Mouse (Mus musculus) megakaryocyte, embryonic 14.5 days (primary cell): ENCODE results near the gene 4930452B06Rik. TPM values are rescaled to one million over a fixed set of nuclear protein-coding genes. Genes with fewer than 3 reads are reported as not detected.

ENCODE experiments used
- H3K27me3 ChIP-seq: replicated peaks from 2 replicates; pipeline ENCODE3; 2012; ENCODE audit warnings: inconsistent platforms
- H3K36me3 ChIP-seq: replicated peaks from 2 replicates; pipeline ENCODE3; 2012; ENCODE audit warnings: low read length, inconsistent platforms, mixed read lengths
- H3K4me1 ChIP-seq: 2 replicates; pipeline ENCODE4 v1.6.1; 2012; ENCODE audit warnings: inconsistent platforms
- H3K4me3 ChIP-seq: replicated peaks from 2 replicates; pipeline ENCODE3; 2012; ENCODE audit warnings: moderate library complexity, mild to moderate bottlenecking, inconsistent platforms
- H3K9me3 ChIP-seq: 2 replicates; pipeline ENCODE4 v1.6.1; 2012; ENCODE audit warnings: inconsistent platforms
- FLI1 ChIP-seq: IDR thresholded peaks from 2 replicates; pipeline ENCODE4 v1.6.1; 2012; ENCODE audit warnings: low read length, inconsistent platforms, mixed read lengths
- GATA1 ChIP-seq: IDR thresholded peaks from 3 replicates; pipeline ENCODE4 v1.6.1; 2012; ENCODE audit warnings: mixed read lengths, low read length, inconsistent platforms, borderline replicate concordance
- polyA plus RNA-seq: library from polyadenylated mRNA; stranded (reverse); fragments of >175 nt; gene quantifications from 2 replicates; pipeline ENCODE4 v1.2.3, GENCODE M21; 2012; ENCODE audit warnings: low replicate concordance; ENCODE audit not compliant: insufficient read depth

4930452B06Rik gene
- polyA plus RNA-seq, 1 experiment: not detected

DNA sequence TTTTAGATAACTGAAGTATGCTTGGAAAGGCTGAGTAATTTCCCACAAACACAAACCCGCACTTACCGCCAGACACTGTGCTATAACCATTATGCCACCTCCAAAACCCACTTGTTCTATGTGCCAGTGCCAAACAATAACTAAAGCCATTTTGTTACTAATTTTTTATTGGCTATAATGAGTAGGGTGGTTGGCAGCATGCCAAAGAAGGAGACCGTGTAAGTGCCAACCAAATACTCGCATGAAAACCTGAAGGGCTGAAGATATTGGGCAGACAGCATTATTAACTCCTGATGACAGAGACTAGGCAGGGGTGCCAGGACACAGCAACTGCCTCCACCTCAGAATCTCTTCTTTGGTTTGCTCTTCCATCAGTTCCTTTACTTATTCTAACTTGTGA is 203.1 kb downstream of the 4930452B06Rik start:
- TF ChIP-seq FLI1: no peak
- TF ChIP-seq GATA1: no peak
- Histone ChIP-seq H3K4me1 (peaks cover 3% of the 10 kb centered on the region; the same call in 1 of the 2 replicates), H3K9me3 (no peaks in the 10 kb centered on the region), H3K4me3 (no peak overlapping the region), H3K27me3 (peaks cover 2% of the 10 kb centered on the region), H3K36me3 (no peaks in the 10 kb centered on the region)

DNA sequence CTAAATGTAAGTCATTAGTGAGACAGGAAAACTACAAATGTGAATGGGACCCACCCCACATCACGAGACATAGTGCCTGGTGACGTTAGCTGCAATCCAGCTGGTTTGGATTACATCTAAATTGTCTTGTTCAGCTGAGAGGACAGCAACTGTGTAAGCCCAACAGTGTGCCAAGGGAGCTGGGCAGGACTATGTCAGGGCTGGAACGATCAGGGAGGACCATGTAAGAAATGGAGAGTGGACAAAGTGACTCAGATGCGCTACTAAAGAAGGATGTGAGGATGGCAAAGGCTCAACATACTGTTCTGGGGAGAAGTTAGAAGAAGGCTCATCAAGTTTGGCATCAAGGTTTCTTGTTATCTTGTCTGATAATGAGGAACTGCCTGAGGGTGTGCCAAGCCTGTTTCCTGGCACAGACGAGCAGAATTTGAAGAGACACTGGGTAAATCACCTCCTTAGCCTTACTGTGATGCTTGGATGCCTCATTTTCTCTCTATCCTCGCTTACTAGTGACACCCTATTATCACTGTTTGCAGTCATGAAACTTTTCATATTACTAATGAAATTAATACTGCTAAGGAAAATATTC is 203.6 kb downstream of the 4930452B06Rik start:
- H3K4me3 ChIP-seq: no peak overlapping the region
- no peaks in the 10 kb centered on the region for H3K36me3 ChIP-seq
- TF ChIP-seq FLI1 (no peak), GATA1 (no peak)
- peaks cover 2% of the 10 kb centered on the region for H3K27me3 ChIP-seq
- no peaks in the 10 kb centered on the region for H3K9me3 ChIP-seq
- peaks cover 3% of the 10 kb centered on the region; the same call in 1 of the 2 replicates for H3K4me1 ChIP-seq

GRCm38 (mm10) chr14:8460226-8461129 is 205.6 kb downstream of the 4930452B06Rik start:
- peak overlapping the region; percentile 2 for H3K4me3 ChIP-seq
- H3K36me3 ChIP-seq: no peaks in the 10 kb centered on the region
- peaks cover 3% of the 10 kb centered on the region; the same call in 1 of the 2 replicates for H3K4me1 ChIP-seq
- no peak for TF ChIP-seq GATA1
- TF ChIP-seq FLI1: no peak
- no peaks in the 10 kb centered on the region for H3K9me3 ChIP-seq
- peaks cover 2% of the 10 kb centered on the region for H3K27me3 ChIP-seq

DNA sequence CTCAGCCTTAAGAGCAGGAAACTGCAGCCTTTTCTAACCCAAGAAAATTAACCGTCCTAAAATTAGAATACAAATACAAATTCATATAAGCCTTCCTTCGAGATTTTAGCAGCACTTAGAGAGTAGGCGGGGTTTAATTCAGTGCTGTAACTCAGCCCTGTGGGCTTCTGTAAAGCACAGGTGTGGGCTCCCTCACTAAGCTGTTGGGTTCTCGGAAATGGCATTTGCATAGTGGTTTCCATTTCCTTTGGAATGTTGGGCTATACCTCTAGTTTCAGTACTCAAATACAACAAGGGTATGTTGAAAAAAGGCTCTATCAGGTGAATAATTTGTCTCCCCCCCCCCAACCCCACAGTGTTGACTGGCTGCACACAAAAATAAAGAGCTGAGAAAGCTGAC is 206.3 kb downstream of the 4930452B06Rik start:
- H3K9me3 ChIP-seq: no peaks in the 10 kb centered on the region
- TF ChIP-seq FLI1 (no peak), GATA1 (no peak)
- H3K27me3 ChIP-seq: peaks cover 2% of the 10 kb centered on the region
- H3K36me3 ChIP-seq: no peaks in the 10 kb centered on the region
- no peak overlapping the region for H3K4me3 ChIP-seq
- peaks cover 3% of the 10 kb centered on the region; the same call in 1 of the 2 replicates for H3K4me1 ChIP-seq

DNA sequence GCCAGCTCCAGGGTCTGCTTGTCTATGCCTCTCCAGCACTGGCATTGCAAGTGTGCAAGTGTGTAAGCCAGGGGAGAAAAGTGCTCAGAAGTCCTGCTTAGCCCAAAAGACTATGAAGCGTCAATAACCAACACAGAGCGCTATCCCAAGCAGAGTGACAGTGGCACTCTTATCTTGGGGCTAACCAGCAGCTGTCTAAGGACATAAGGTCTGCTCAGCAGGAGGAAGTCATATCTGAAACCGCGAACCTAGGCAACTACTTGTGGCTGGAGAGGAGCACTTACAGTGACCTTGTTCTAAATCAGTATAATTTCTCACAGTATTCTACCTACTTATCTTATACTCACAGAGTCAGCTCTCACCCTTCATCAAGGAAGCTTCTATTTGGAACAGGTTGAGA is 214.9 kb downstream of the 4930452B06Rik start:
- TF ChIP-seq GATA1 (no peak), FLI1 (no peak)
- Histone ChIP-seq H3K4me3 (no peak overlapping the region), H3K27me3 (no peaks in the 10 kb centered on the region), H3K4me1 (peaks cover 19% of the 10 kb centered on the region), H3K36me3 (no peaks in the 10 kb centered on the region), H3K9me3 (no peaks in the 10 kb centered on the region)

DNA sequence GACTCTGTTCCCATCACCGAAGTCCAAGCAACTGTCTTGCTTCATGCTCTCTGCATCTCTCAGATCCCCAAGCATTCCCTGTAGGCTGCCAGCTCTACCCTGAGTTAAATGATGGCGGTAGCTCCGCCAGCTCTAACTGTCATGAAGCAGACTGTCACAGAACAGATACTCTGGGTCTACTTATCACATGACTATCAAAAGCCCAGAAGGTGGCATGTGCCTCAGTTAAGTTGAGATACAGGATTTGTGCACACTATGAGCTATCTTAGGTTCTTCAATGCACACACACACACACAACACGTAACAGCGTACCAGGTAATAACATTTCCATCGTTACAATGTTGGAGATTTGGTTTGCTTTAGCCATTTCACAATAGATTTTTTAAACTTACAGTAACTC is 215.7 kb downstream of the 4930452B06Rik start:
- Histone ChIP-seq H3K36me3 (no peaks in the 10 kb centered on the region), H3K4me1 (peaks cover 19% of the 10 kb centered on the region), H3K9me3 (no peaks in the 10 kb centered on the region), H3K4me3 (no peak overlapping the region), H3K27me3 (no peaks in the 10 kb centered on the region)
- TF ChIP-seq GATA1 (no peak), FLI1 (no peak)

- Histone ChIP-seq H3K27me3 (no peaks in the 10 kb centered on the region), H3K4me3 (no peak overlapping the region)
- TF ChIP-seq FLI1 (no peak), GATA1 (no peak)
Observed at GRCm38 (mm10) chr14:8449299-8449698, 216.7 kb downstream of the 4930452B06Rik start.

DNA sequence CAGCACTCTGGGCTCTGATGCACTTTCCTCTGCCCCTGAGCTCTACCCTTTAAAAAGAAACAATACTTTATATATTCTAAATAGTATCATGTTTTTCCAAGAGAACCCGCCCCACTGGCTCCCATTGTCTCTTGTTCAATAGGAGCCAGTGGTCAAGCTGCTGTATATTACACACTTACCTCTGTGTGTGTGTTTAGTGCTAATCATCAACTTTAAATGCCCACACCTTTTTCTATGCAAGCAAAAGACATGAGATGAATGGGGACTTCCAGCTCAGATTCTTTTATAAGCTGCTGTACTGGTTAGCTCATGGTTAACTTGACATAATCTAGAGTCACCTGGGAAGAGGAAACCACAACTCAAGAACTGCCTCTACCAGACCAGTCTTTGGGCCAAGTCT is 218.7 kb downstream of the 4930452B06Rik start:
- TF ChIP-seq FLI1: no peak
- no peak for TF ChIP-seq GATA1
- peaks cover 19% of the 10 kb centered on the region for H3K4me1 ChIP-seq
- H3K4me3 ChIP-seq: no peak overlapping the region
- no peaks in the 10 kb centered on the region for H3K9me3 ChIP-seq
- H3K36me3 ChIP-seq: no peaks in the 10 kb centered on the region
- no peaks in the 10 kb centered on the region for H3K27me3 ChIP-seq

More at GRCm38 (mm10) chr14:8449299-8449698, 216.7 kb downstream of the 4930452B06Rik start:
- peaks cover 19% of the 10 kb centered on the region for H3K4me1 ChIP-seq
- no peaks in the 10 kb centered on the region for H3K36me3 ChIP-seq
- no peaks in the 10 kb centered on the region for H3K9me3 ChIP-seq

GRCm38 (mm10) chr14:8444363-8444762 is 221.7 kb downstream of the 4930452B06Rik start:
- TF ChIP-seq FLI1 (no peak), GATA1 (no peak)
- Histone ChIP-seq H3K4me3 (no peak overlapping the region), H3K4me1 (peaks cover 4% of the 10 kb centered on the region; the same call in 1 of the 2 replicates), H3K27me3 (no peaks in the 10 kb centered on the region), H3K9me3 (no peaks in the 10 kb centered on the region), H3K36me3 (no peaks in the 10 kb centered on the region)

DNA sequence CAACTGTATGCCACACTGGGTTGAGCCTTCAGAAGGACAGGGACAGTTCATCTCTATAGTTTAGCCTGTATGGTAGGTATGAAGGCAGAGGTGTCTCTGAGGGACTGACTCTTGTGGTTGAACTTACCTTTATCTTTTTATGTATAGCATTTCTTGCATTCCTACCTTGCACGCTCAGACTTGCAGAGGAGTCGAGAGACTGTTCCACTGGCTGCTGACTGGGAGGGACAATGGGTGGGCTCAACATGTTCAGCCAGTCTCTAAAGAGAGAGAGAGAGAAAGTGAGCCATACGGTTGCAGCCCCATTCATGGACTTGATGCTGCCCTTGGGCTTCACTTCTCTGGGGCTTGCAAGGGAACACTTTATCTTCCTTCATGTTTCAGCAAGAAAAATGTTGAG is 223.3 kb downstream of the 4930452B06Rik start:
- TF ChIP-seq GATA1: no peak
- TF ChIP-seq FLI1: no peak
- H3K27me3 ChIP-seq: no peaks in the 10 kb centered on the region
- no peaks in the 10 kb centered on the region for H3K4me1 ChIP-seq
- no peaks in the 10 kb centered on the region for H3K36me3 ChIP-seq
- no peaks in the 10 kb centered on the region for H3K9me3 ChIP-seq
- no peak overlapping the region for H3K4me3 ChIP-seq
